Mouse (Mus musculus) myocyte (in vitro differentiated cells): ENCODE data around the gene Klf9.

ENCODE experiments used
- POLR2A ChIP-seq: IDR thresholded peaks from one replicate; pipeline ENCODE4 v1.6.1; 2011; ENCODE audit warnings: low read depth, mild to moderate bottlenecking, control low read depth, moderate library complexity; ENCODE audit not compliant: insufficient read length
- TCF12 ChIP-seq: IDR thresholded peaks from one replicate; pipeline ENCODE4 v1.6.1; 2011; ENCODE audit warnings: mild to moderate bottlenecking, control low read depth; ENCODE audit not compliant: poor library complexity, insufficient read depth, severe bottlenecking

DNA sequence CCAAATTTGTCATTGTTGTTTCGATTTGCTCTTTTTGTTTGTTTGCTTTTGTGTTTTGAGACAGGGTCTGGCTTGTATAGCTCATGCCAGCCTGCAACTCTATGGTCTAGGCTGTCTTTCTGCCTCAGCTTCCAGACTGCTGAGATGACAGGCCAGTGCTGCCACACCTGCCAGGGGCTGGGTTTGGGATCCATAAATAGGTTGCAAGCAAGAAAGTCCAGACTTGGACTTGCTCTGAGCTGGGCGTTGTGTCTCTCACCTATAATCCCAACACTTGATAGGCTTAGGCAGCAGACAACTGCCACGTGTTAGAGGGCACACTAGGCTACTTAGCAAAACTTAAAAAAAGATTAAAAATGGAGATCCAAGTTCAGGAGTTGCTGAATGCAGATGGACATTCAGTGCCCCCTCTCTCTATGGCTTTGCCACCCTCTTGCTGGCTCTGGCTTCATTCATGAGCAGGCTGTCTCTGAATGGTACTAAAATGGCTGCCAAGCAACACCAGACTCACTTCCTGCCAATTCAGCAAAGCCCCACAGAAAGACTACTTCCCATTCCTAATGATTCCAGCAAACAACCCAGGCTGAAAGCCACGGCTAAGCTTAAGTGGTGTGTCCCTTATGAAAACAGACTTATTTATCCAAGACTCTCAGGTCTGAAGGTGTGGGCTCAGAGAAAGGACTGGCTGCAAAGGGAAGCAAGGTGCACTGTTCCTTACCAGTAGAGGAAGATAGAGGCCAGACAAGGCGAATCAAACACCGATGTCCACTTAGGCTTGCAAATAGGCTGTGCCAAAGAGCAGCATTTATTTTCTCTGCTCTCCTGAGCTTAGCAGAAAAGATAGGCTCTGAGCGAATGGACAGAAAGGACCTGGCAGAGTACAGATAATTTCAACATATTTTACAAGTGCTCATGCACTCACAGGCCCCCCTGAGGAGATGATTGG, 8.7 kb downstream of the Klf9 start:
- TF ChIP-seq POLR2A (no peak), TCF12 (no peak)
